Mouse (Mus musculus): ENCODE measurements around the gene Alkbh7. TPM values are rescaled to one million over a fixed set of nuclear protein-coding genes. Genes with fewer than 3 reads are reported as not detected.
A peak's percentile ranks its signal among the peaks of the same experiment; 100 is the strongest.

The Alkbh7 gene
- polyA plus RNA-seq, 1 experiment from 2014 or later = 49.4 TPM

DNA sequence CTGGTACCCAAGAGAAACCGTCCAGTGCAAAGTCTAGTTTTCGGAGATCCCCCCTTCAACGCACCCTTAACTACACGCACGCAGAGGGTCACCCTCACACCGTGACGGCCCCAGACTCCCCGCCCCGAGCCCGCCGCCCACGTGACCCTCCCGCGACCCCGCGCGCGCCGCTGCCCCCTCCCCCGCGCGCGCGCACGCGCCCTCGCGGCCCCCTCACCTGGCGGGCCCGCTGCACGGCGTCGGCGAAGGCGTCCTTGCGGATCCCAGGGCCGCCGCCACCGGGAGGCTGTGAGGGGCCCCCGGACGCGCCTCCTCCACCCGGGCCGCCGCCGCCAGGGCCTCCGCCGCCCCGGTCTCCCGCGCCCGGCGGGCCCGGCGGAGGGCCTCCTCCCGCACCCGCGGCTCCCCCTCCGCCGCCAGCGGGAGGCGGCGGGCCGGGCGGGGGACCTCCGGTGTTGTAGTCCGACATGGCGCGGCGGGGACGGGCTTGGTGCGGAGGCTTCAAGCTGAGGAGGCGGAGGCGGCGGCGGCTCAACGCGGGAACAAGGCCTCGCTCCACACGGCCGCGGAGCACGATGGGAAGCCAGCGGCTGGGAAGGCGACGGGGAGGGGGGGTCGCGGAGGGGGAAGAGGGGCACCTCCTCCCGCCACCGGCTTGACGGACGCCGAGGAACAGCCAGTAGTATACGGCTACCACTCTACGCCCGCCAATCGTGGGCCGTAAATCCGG, 34.0 kb downstream of the Alkbh7 start, which contains the start of gene Khsrp:
Gene Khsrp (minus strand): TSS at position 592 of the 730 bp plus-strand sequence.
- Histone ChIP-seq H3K4me3 (ENCODE audit: low read depth, low read length) (peak within 1 kb of the TSS; percentile 97), H3K27me3 (ENCODE audit: control insufficient read depth, insufficient read depth, low read length) (no peaks in the 10 kb centered on the region), H3K36me3 (ENCODE audit: control insufficient read depth, insufficient read depth, low read length) (peaks cover 15% of the 10 kb centered on the region), H3K4me2 (peak within 1 kb of the TSS; percentile 98), H3K4me1 (ENCODE audit: control insufficient read depth, insufficient read depth, low read length) (peaks cover 13% of the 10 kb centered on the region), H3K27ac (ENCODE audit: low read depth, low read length) (peak within 1 kb of the TSS; percentile 96), H3K9ac (ENCODE audit: low read depth, low read length) (peak within 1 kb of the TSS; percentile 98), H3K9me3 (replicated peaks; ENCODE audit: control insufficient read depth, low read length) (no peaks in the 10 kb centered on the region)
- WGBS (ENCODE audit: insufficient replicate concordance) = under 1% methylated on average over 51 of the region's 99 CpGs
- ATAC-seq (replicated peaks; ENCODE audit: insufficient number of reproducible peaks, low FRiP score, low TSS enrichment) = no peak

- Histone ChIP-seq H3K9ac (ENCODE audit: low read depth, low read length) (peak overlapping the region; percentile 65), H3K4me1 (ENCODE audit: control insufficient read depth, insufficient read depth, low read length) (peaks cover 13% of the 10 kb centered on the region), H3K36me3 (ENCODE audit: control insufficient read depth, insufficient read depth, low read length) (peaks cover 10% of the 10 kb centered on the region), H3K4me2 (peak overlapping the region; percentile 68), H3K27ac (ENCODE audit: low read depth, low read length) (peak overlapping the region; percentile 81), H3K4me3 (ENCODE audit: low read depth, low read length) (peak overlapping the region; percentile 97), H3K27me3 (ENCODE audit: control insufficient read depth, insufficient read depth, low read length) (no peaks in the 10 kb centered on the region), H3K9me3 (replicated peaks; ENCODE audit: control insufficient read depth, low read length) (no peaks in the 10 kb centered on the region)
- under 1% methylated on average over 37 of the region's 38 CpGs for WGBS (ENCODE audit: insufficient replicate concordance)
- ATAC-seq (replicated peaks; ENCODE audit: insufficient number of reproducible peaks, low FRiP score, low TSS enrichment) = peak; percentile 98
These were observed 34.7 kb downstream of the Alkbh7 start for GRCm38 (mm10) chr17:57031661-57032420.

GRCm38 (mm10) chr17:57032854-57033253, 35.7 kb downstream of the Alkbh7 start:
- WGBS (ENCODE audit: insufficient replicate concordance) = 78% methylated on average over 4 of the region's 4 CpGs
- Histone ChIP-seq H3K4me1 (ENCODE audit: control insufficient read depth, insufficient read depth, low read length) (peaks cover 13% of the 10 kb centered on the region), H3K36me3 (ENCODE audit: control insufficient read depth, insufficient read depth, low read length) (peaks cover 4% of the 10 kb centered on the region), H3K27ac (ENCODE audit: low read depth, low read length) (no peak overlapping the region), H3K4me2 (peak overlapping the region; percentile 68), H3K9ac (ENCODE audit: low read depth, low read length) (no peak overlapping the region), H3K4me3 (ENCODE audit: low read depth, low read length) (no peak overlapping the region), H3K9me3 (replicated peaks; ENCODE audit: control insufficient read depth, low read length) (no peaks in the 10 kb centered on the region), H3K27me3 (ENCODE audit: control insufficient read depth, insufficient read depth, low read length) (no peaks in the 10 kb centered on the region)
- ATAC-seq (replicated peaks; ENCODE audit: insufficient number of reproducible peaks, low FRiP score, low TSS enrichment) = no peak

GRCm38 (mm10) chr17:57038978-57039377, 41.8 kb downstream of the Alkbh7 start:
- Histone ChIP-seq H3K4me1 (ENCODE audit: control insufficient read depth, insufficient read depth, low read length) (peaks cover 3% of the 10 kb centered on the region; the same call in 1 of the 2 replicates), H3K9me3 (replicated peaks; ENCODE audit: control insufficient read depth, low read length) (no peaks in the 10 kb centered on the region), H3K4me2 (no peak overlapping the region), H3K36me3 (ENCODE audit: control insufficient read depth, insufficient read depth, low read length) (no peaks in the 10 kb centered on the region), H3K27ac (ENCODE audit: low read depth, low read length) (no peak overlapping the region), H3K9ac (ENCODE audit: low read depth, low read length) (no peak overlapping the region), H3K27me3 (ENCODE audit: control insufficient read depth, insufficient read depth, low read length) (peaks cover 11% of the 10 kb centered on the region), H3K4me3 (ENCODE audit: low read depth, low read length) (no peak overlapping the region)
- 35% methylated on average over 8 of the region's 8 CpGs for WGBS (ENCODE audit: insufficient replicate concordance)
- ATAC-seq (replicated peaks; ENCODE audit: insufficient number of reproducible peaks, low FRiP score, low TSS enrichment) = no peak

- WGBS (ENCODE audit: insufficient replicate concordance) = 65% methylated on average over 8 of the region's 8 CpGs
- no peak for ATAC-seq (replicated peaks; ENCODE audit: insufficient number of reproducible peaks, low FRiP score, low TSS enrichment)
- no peak within 1 kb of the TSS for H3K27ac ChIP-seq (ENCODE audit: low read depth, low read length)
- no peaks in the 10 kb centered on the region for H3K9me3 ChIP-seq (replicated peaks; ENCODE audit: control insufficient read depth, low read length)
- peaks cover 11% of the 10 kb centered on the region for H3K27me3 ChIP-seq (ENCODE audit: control insufficient read depth, insufficient read depth, low read length)
- no peak within 1 kb of the TSS for H3K4me2 ChIP-seq
- H3K9ac ChIP-seq (ENCODE audit: low read depth, low read length) = no peak within 1 kb of the TSS
- H3K36me3 ChIP-seq (ENCODE audit: control insufficient read depth, insufficient read depth, low read length) = no peaks in the 10 kb centered on the region
- no peak within 1 kb of the TSS for H3K4me3 ChIP-seq (ENCODE audit: low read depth, low read length)
- peaks cover 3% of the 10 kb centered on the region; the same call in 1 of the 2 replicates for H3K4me1 ChIP-seq (ENCODE audit: control insufficient read depth, insufficient read depth, low read length)
These were observed 44.4 kb downstream of the Alkbh7 start, which contains the start of gene Slc25a41 for GRCm38 (mm10) chr17:57041554-57041953. TSS of gene Slc25a41 (minus strand) at chr17:57041654.

GRCm38 (mm10) chr17:57047406-57047805, 50.3 kb downstream of the Alkbh7 start:
- 31% methylated on average over 5 of the region's 5 CpGs for WGBS (ENCODE audit: insufficient replicate concordance)
- ATAC-seq (replicated peaks; ENCODE audit: insufficient number of reproducible peaks, low FRiP score, low TSS enrichment) = 0 out of 2 replicates have a peak, but pooled peaks have one; percentile 11
- Histone ChIP-seq H3K4me3 (ENCODE audit: low read depth, low read length) (no peak overlapping the region), H3K9me3 (replicated peaks; ENCODE audit: control insufficient read depth, low read length) (no peaks in the 10 kb centered on the region), H3K27me3 (ENCODE audit: control insufficient read depth, insufficient read depth, low read length) (no peaks in the 10 kb centered on the region), H3K4me2 (no peak overlapping the region), H3K4me1 (ENCODE audit: control insufficient read depth, insufficient read depth, low read length) (peaks cover 3% of the 10 kb centered on the region; the same call in 1 of the 2 replicates), H3K27ac (ENCODE audit: low read depth, low read length) (no peak overlapping the region), H3K36me3 (ENCODE audit: control insufficient read depth, insufficient read depth, low read length) (peaks cover 5% of the 10 kb centered on the region; the same call in 1 of the 2 replicates), H3K9ac (ENCODE audit: low read depth, low read length) (no peak overlapping the region)

DNA sequence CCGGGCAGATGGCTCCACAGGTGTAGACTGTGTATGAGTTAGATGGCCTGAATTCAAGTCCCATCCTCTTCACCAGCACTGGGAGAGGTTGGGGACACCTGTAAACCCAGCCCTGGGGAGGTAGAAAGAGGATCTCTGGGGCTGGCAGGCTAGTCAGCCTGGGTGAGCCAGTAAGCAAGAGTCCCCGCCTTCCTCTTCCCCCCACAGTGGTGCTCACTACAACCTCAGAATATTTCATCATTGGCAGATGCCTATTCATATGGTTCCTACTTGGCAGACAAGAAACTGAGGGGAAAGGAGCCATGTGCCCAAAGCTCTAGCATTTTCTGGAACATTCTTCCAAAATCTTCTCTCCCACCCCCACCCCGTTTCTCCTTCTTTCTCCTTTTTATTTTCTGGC, 51.7 kb downstream of the Alkbh7 start:
- ATAC-seq (replicated peaks; ENCODE audit: insufficient number of reproducible peaks, low FRiP score, low TSS enrichment) = no peak
- Histone ChIP-seq H3K4me1 (ENCODE audit: control insufficient read depth, insufficient read depth, low read length) (no peaks in the 10 kb centered on the region), H3K9me3 (replicated peaks; ENCODE audit: control insufficient read depth, low read length) (no peaks in the 10 kb centered on the region), H3K4me2 (no peak overlapping the region), H3K9ac (ENCODE audit: low read depth, low read length) (no peak overlapping the region), H3K27me3 (ENCODE audit: control insufficient read depth, insufficient read depth, low read length) (no peaks in the 10 kb centered on the region), H3K4me3 (ENCODE audit: low read depth, low read length) (no peak overlapping the region), H3K36me3 (ENCODE audit: control insufficient read depth, insufficient read depth, low read length) (peaks cover 6% of the 10 kb centered on the region; the same call in 1 of the 2 replicates), H3K27ac (ENCODE audit: low read depth, low read length) (no peak overlapping the region)
- 85% methylated on average over 3 of the region's 3 CpGs for WGBS (ENCODE audit: insufficient replicate concordance)

Measured in heart, embryonic 11.5 days (tissue).